Mouse (Mus musculus) embryonic facial prominence, embryonic 14.5 days (tissue): ENCODE measurements around the gene Zc3h7a. TPM values are rescaled to one million over a fixed set of nuclear protein-coding genes. Genes with fewer than 3 reads are reported as not detected.

Experiments used
- ATAC-seq: fragments of 200-750 bp; cut with Nextera tagmentation; 2 replicates; pipeline ENCODE4 v1.8.0; 2017; ENCODE audit warnings: low read depth, moderate number of reproducible peaks, moderate TSS enrichment
- DNase-seq: peaks from one replicate; pipeline ENCODE4 v3.0.0-alpha.2; 2015; ENCODE audit warnings: low spot score
- H3K27ac ChIP-seq: fragments of 300-500 bp; sonication (generic); replicated peaks from 2 replicates; pipeline ENCODE4 v1.5.1; 2014; ENCODE audit warnings: low read depth, mild to moderate bottlenecking, low read length, moderate library complexity
- H3K27me3 ChIP-seq: fragments of 300-500 bp; sonication (generic); replicated peaks from 2 replicates; pipeline ENCODE4 v1.6.1; 2014; ENCODE audit warnings: low read length; ENCODE audit not compliant: control insufficient read depth, insufficient read depth
- H3K36me3 ChIP-seq: fragments of 300-500 bp; sonication (generic); 2 replicates; pipeline ENCODE4 v1.6.1; 2014; ENCODE audit warnings: low read length, mixed read lengths; ENCODE audit not compliant: control insufficient read depth, insufficient read depth
- H3K4me1 ChIP-seq: fragments of 300-500 bp; sonication (generic); 2 replicates; pipeline ENCODE4 v1.6.1; 2014; ENCODE audit warnings: antibody characterized with exemption, low read length; ENCODE audit not compliant: control insufficient read depth, insufficient read depth
- H3K4me2 ChIP-seq: fragments of 300-500 bp; sonication (generic); 2 replicates; pipeline ENCODE4 v1.6.1; 2014; ENCODE audit warnings: low read depth, mild to moderate bottlenecking, low read length, moderate library complexity, mixed read lengths
- H3K4me3 ChIP-seq: fragments of 300-500 bp; sonication (generic); 2 replicates; pipeline ENCODE4 v1.5.1; 2014; ENCODE audit warnings: low read depth, mild to moderate bottlenecking, low read length
- H3K9ac ChIP-seq: fragments of 300-500 bp; sonication (generic); 2 replicates; pipeline ENCODE4 v1.6.1; 2014; ENCODE audit warnings: low read depth, mild to moderate bottlenecking, low read length, moderate library complexity, mixed read lengths
- H3K9me3 ChIP-seq: fragments of 300-500 bp; sonication (generic); 2 replicates; pipeline ENCODE4 v1.6.1; 2016; ENCODE audit warnings: low read length; ENCODE audit not compliant: control insufficient read depth
- WGBS: fragments of 180-500 bp; shearing (Covaris S2); extraction: QIAGEN DNeasy Blood & Tissue Kit; methylation state at CpG from one replicate; pipeline ENCODE4 v1.1.7; 2014; 5-methylcytosine and 5-hydroxymethylcytosine counted together
- polyA plus RNA-seq: library from polyadenylated mRNA; unstranded; fragments of >200 nt; fragmentation: Nextera tagmentation; extraction: Ambion mirVana; gene quantifications from 2 replicates; pipeline ENCODE4 v1.2.1, GENCODE M21; 2014

The Zc3h7a gene
- polyA plus RNA-seq, 1 experiment from 2014 or later = 99.2 TPM

GRCm38 (mm10) chr16:11197052-11197451 is 20.9 kb upstream of the Zc3h7a start:
- no peak overlapping the region for H3K9ac ChIP-seq

DNA sequence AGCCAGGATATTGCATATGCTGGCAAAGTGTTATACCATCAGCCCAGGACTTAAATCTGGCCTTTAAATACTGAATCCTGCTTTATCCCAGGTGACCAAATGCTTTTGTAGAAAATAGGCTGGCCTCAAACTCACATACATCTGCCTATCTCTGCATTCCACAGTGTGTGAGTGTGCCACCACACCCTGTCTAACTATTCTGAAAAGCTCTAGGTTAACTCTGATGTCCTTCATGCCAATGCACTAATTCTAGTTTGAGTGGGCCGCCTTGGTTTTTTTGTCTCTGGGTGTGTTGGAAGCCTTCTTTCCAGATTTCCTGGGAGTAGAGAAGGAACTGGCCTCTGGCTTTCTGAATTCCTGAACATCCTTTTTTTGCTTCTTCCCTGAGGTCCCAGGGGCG is 17.0 kb upstream of the Zc3h7a start:
- Histone ChIP-seq H3K27ac (no peak overlapping the region), H3K9me3 (no peaks in the 10 kb centered on the region), H3K4me1 (no peaks in the 10 kb centered on the region), H3K9ac (no peak overlapping the region), H3K36me3 (peaks cover 71% of the 10 kb centered on the region), H3K4me2 (no peak overlapping the region), H3K4me3 (no peak overlapping the region), H3K27me3 (no peaks in the 10 kb centered on the region)
- ATAC-seq (no peak), DNase-seq (no peak)
- WGBS = 92% methylated on average over 2 of the region's 2 CpGs

More at GRCm38 (mm10) chr16:11197052-11197451, 20.9 kb upstream of the Zc3h7a start:
- H3K27me3 ChIP-seq = no peaks in the 10 kb centered on the region
- peaks cover 94% of the 10 kb centered on the region for H3K36me3 ChIP-seq
- peaks cover 9% of the 10 kb centered on the region; the same call in 1 of the 2 replicates for H3K4me1 ChIP-seq
- H3K4me3 ChIP-seq = no peak overlapping the region
- ATAC-seq (no peak), DNase-seq (no peak)
- H3K4me2 ChIP-seq = no peak overlapping the region
- no peak overlapping the region for H3K27ac ChIP-seq
- 90% methylated on average over 4 of the region's 4 CpGs for WGBS
- H3K9me3 ChIP-seq = no peaks in the 10 kb centered on the region

GRCm38 (mm10) chr16:11190150-11190549 is 14.0 kb upstream of the Zc3h7a start:
- H3K27me3 ChIP-seq = no peaks in the 10 kb centered on the region
- peaks cover 40% of the 10 kb centered on the region for H3K36me3 ChIP-seq
- 83% methylated on average over 7 of the region's 7 CpGs for WGBS

DNA sequence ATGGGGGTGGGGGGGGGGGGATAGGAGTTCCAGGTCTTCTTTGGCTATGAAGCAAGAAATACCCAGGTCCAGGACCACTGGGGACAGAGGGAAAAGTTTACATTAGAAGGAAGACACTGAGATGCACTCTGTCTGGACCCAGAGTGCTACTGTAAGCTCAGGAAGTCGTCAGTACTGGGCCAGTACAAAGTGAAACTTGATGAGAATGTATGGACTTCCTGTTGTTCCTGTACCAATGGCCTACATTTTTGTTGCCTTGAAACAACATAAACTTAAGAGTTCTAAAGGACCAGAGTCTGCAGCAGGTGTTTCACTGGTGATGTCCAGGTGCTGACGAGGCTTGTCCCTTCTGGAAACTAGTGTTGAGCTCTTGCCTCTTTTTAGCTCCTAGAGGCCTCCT is 1.2 kb upstream of the Zc3h7a start:
- DNase-seq (no peak), ATAC-seq (no peak)
- no peaks in the 10 kb centered on the region for H3K36me3 ChIP-seq
- WGBS = 71% methylated on average over 2 of the region's 2 CpGs
- peak overlapping the region; percentile 85; the same call in 1 of the 2 replicates for H3K4me2 ChIP-seq
- H3K27me3 ChIP-seq = no peaks in the 10 kb centered on the region
- H3K4me3 ChIP-seq = no peak overlapping the region
- H3K27ac ChIP-seq = no peak overlapping the region
- no peaks in the 10 kb centered on the region for H3K9me3 ChIP-seq
- no peak overlapping the region for H3K9ac ChIP-seq
- peaks cover 8% of the 10 kb centered on the region for H3K4me1 ChIP-seq

More at GRCm38 (mm10) chr16:11190150-11190549, 14.0 kb upstream of the Zc3h7a start:
- ATAC-seq (no peak), DNase-seq (no peak)
- H3K4me2 ChIP-seq = no peak overlapping the region
- no peaks in the 10 kb centered on the region for H3K9me3 ChIP-seq
- no peak overlapping the region for H3K9ac ChIP-seq
- H3K4me1 ChIP-seq = no peaks in the 10 kb centered on the region
- H3K27ac ChIP-seq = no peak overlapping the region
- no peak overlapping the region for H3K4me3 ChIP-seq

- Histone ChIP-seq H3K27me3 (no peaks in the 10 kb centered on the region), H3K27ac (peak overlapping the region; percentile 91; the same call in 1 of the 2 replicates), H3K36me3 (no peaks in the 10 kb centered on the region), H3K9ac (peak overlapping the region; percentile 90), H3K9me3 (no peaks in the 10 kb centered on the region), H3K4me3 (peak overlapping the region; percentile 97), H3K4me1 (peaks cover 8% of the 10 kb centered on the region), H3K4me2 (peak overlapping the region; percentile 85)
- DNase-seq = no peak
- ATAC-seq = no peak
- 4% methylated on average over 4 of the region's 4 CpGs for WGBS
Measured at GRCm38 (mm10) chr16:11176884-11177244, 671 bp upstream of the Zc3h7a start.

DNA sequence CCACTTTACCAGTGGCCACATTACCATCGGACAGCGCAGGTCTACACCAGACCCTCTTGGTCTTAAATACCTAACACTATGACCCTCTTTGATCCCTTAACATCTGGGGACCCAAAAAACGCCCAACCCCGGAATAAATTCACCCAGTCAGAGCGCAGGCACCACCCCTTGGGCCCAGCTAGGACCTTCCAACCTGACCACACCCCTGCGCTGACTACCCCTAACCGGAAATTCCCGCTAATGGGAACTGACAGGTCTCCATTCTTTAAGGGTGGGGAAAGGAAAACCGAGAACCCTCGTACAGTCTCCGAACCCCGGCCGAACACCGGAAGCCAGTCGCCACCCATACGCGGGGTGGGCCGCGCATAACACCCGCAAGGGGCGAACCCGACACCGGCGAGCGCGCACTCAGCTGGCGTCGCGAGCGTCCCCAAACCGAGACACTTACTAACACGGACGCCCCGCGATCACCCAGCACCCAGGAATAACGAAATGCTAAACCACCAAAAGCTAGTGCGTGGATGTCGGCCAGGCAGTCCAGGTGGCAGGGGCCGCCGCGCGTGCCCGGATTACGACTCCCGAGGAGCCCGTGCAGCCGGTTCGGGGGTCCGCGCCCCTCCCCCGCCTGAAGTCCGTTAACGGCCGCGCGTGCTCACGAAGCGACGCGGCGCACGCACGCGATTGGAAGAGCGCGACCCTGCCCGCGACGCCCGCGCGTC is 545 bp downstream of the Zc3h7a start:
- Histone ChIP-seq H3K36me3 (no peaks in the 10 kb centered on the region), H3K4me1 (peaks cover 13% of the 10 kb centered on the region), H3K27me3 (no peaks in the 10 kb centered on the region), H3K9ac (peak overlapping the region; percentile 90), H3K4me3 (peak overlapping the region; percentile 97), H3K9me3 (no peaks in the 10 kb centered on the region), H3K27ac (peak overlapping the region; percentile 91), H3K4me2 (peak overlapping the region; percentile 85)
- DNase-seq = peak; percentile 84
- ATAC-seq = peak; percentile 66
- WGBS = under 1% methylated on average over 25 of the region's 72 CpGs

DNA sequence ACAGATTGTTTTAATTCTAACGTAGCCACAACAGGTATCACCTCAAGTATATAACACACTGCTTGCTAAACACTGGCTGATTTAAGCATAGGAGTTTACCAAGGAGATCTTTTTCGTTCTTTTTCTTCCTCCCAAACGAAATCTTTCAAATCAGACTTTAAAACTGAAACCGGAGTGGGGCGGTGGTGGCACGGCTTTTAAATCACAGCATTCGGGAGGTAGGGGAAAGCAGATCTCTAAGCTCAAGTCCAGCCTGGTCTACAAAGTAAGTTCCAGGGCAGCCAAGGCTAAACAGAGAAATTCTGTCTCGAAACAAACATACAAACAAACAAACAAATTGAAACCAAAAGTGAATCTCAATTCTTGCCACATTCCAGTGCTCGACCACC is 1.1 kb downstream of the Zc3h7a start:
- no peaks in the 10 kb centered on the region for H3K36me3 ChIP-seq
- no peaks in the 10 kb centered on the region for H3K9me3 ChIP-seq
- H3K4me2 ChIP-seq = peak overlapping the region; percentile 85
- H3K27ac ChIP-seq = peak overlapping the region; percentile 91
- ATAC-seq (no peak), DNase-seq (no peak)
- peak overlapping the region; percentile 97 for H3K4me3 ChIP-seq
- H3K27me3 ChIP-seq = no peaks in the 10 kb centered on the region
- H3K4me1 ChIP-seq = peaks cover 13% of the 10 kb centered on the region
- 3% methylated on average over 9 of the region's 9 CpGs for WGBS
- H3K9ac ChIP-seq = peak overlapping the region; percentile 90

DNA sequence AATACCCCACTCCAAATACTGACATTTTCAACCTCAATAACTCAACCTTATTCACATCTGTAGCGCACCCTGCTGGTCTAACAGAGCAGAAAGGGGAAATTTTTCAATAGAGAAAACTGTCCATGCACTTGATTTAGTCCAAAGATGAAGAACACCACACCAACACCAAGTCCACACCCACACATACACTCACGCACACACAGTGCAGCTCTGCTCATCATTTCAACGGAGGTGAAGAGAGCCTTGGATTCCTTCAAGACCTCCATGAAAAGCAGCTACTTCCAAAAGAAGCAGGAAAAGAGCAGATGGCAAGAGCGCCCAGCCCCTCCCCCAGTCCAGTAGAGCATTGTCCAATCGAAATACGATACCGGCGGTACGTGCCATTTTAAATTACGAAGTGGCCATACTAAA is 1.5 kb downstream of the Zc3h7a start:
- DNase-seq = peak; percentile 67
- H3K4me1 ChIP-seq = peaks cover 13% of the 10 kb centered on the region
- no peak overlapping the region for H3K27ac ChIP-seq
- no peaks in the 10 kb centered on the region for H3K27me3 ChIP-seq
- H3K9me3 ChIP-seq = no peaks in the 10 kb centered on the region
- peak overlapping the region; percentile 85 for H3K4me2 ChIP-seq
- WGBS = 7% methylated on average over 10 of the region's 10 CpGs
- H3K9ac ChIP-seq = peak overlapping the region; percentile 90
- no peak for ATAC-seq
- H3K36me3 ChIP-seq = no peaks in the 10 kb centered on the region
- H3K4me3 ChIP-seq = peak overlapping the region; percentile 97

GRCm38 (mm10) chr16:11171679-11172078 is 4.5 kb downstream of the Zc3h7a start:
- Histone ChIP-seq H3K27ac (no peak overlapping the region), H3K27me3 (no peaks in the 10 kb centered on the region), H3K4me2 (no peak overlapping the region), H3K36me3 (no peaks in the 10 kb centered on the region), H3K4me1 (peaks cover 9% of the 10 kb centered on the region), H3K9ac (no peak overlapping the region), H3K4me3 (no peak overlapping the region), H3K9me3 (no peaks in the 10 kb centered on the region)
- DNase-seq = no peak
- 83% methylated on average over 6 of the region's 6 CpGs for WGBS
- ATAC-seq = no peak
